Mouse (Mus musculus) monocyte, adult 2 months (primary cell): Measurements from ENCODE around the gene Hvcn1.
A peak's percentile ranks its signal among the peaks of the same experiment; 100 is the strongest.

Source experiments
- DNase-seq, 2 experiments: peaks; one replicate each; pipeline ENCODE4 v3.0.0; 2022; ENCODE audit warnings: low spot score in 2 of 2, low read depth in 1 of 2

Gene Hvcn1

DNA sequence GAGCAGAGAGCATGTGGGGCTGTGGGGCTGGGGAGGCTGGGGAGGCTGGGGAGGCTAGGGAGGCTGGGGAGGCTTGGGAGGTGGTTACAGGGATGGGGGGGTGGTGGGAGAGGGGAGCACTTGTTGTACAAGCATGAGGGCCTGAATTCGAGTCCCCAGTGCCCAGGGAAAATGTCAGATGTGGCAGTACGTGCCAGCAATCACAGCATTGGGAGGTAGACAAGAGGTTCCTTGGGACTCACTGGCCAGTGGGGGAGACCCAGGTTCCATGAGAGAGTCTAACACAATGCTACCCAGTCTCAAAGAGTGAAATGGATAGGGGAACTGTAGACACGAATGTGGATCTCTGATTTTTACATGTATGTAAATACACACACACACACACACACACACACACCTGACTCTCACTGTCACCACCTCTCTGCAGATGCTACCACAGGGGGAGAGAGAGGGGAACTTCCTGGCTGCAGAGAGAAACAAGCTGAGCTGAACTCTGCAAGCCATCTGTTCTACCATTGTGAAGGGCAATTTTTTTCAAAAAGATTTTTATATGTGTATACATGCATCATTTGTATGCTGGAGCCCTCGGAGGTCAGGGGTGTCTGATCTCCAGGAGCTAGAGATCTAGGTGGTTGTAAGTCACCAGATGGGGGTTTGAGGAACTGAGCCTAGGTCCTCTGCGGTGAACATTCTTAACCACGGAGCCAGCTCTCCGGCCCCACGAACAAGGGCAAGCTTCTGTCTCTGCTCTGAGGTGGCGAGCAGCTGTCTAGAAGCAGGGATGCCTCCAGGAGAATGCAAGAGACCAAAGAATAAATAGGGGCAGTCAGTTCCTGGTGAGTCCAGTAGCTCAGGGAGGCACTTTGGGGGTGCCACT lies 28.0 kb downstream of the Hvcn1 start:
- no peak for DNase-seq

DNA sequence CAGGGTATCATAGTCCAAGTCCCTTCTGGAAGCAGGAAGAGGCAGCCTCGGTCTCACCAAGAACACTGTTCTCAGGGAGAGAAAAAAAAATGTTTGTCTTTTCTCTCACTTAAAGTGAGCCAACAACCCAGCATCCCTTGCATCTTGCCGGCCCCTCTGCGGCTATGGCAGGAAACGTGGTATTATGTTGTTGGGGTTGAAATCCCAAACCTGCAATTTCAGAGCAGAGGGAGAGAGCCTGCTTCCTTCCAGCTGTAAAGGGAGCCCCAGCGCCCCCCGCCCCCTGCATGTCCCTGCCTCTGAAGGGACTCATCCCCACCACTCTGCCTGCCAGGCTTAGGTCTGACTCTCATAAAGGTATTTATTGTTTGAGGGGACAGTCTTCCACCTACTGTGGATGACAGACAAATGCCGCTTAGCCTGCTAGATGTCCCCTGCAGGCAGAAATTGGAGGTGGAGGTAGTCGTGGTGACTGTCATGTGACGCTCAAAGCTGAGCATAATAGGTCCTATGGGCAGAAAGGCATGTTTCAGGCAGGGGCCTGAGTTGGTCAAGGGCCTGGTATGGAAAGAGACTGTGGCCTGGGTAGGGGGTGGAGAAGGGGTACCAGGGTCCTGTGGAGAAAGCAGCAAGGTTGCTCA lies 28.7 kb downstream of the Hvcn1 start:
- no peak for DNase-seq

DNA sequence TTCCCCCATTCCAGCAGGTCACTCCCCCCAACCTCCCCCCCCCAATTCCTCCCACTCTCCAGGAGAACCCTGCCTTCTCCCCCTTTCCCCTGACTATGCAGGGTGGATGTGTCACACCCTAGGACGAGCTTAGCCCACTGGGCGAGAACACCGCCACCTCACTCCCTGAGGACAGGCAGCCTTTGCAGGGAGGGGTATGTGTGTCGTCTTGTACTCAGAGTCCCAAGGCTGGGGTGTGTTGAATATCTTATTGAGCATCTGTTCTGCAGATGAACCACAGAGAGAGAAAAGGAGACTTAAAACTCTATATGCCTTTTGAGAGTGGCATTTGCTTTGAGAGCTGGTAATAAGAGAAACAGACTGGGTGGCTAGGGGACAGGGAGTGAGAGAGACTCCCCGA lies 30.6 kb downstream of the Hvcn1 start:
- DNase-seq: no peak

DNA sequence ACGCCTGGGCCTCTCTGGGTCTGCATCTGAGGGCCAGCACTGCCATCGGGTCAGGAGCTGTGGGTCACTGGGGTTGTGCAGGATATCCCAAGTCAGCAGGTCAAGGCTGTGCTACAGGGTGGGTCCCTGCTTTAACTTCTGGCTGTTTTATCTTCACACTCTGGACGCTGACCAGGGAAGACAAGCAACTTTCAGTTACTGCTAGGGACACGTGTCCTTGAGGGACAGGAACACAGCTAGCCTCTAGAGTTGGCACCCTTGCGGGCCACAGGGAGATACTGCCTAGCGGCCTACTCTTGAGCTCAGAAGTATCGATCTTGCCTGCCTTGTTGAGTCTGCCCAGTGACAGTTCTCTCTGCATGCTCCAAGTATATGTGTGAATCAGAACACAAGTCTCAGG lies 33.0 kb downstream of the Hvcn1 start:
- DNase-seq: no peak

DNA sequence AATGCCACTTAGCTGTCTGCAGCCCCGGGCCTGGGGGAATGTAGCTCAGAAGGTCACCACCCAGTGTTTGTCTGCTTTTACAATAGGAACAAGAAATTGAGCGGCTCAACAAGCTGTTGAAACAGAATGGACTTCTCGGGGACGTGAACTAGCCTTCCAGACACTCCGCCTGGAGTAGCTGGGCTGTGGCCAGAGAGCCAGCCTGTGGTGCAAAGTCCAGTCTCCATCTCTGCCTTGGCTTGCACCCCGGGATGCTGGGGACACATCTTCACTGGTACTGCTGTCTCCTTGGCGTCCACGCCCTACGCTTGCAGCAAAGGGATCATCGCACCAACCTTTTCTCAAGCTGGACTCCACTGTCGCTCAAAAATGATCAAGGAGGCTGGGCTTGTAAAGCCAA lies 33.9 kb downstream of the Hvcn1 start:
- no peak for DNase-seq

DNA sequence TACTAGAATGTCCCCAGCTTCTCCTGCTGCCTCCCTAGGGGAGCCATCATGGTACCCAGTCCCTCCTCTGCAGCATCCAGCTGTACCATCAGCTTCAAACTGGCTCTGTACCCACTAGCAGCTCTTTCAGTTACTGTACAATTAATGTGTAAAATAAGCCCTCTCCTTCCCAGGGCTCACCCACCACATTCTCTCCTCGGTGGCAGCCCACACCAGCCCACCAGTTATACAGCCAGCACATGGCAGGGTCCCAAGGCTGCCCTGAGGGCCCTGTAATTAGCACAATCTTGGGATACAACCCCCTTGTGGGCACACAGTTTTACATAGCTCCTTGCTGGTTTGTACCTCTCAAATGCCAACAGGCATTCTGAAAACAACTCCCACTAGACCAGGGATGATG lies 34.4 kb downstream of the Hvcn1 start:
- no peak for DNase-seq

DNA sequence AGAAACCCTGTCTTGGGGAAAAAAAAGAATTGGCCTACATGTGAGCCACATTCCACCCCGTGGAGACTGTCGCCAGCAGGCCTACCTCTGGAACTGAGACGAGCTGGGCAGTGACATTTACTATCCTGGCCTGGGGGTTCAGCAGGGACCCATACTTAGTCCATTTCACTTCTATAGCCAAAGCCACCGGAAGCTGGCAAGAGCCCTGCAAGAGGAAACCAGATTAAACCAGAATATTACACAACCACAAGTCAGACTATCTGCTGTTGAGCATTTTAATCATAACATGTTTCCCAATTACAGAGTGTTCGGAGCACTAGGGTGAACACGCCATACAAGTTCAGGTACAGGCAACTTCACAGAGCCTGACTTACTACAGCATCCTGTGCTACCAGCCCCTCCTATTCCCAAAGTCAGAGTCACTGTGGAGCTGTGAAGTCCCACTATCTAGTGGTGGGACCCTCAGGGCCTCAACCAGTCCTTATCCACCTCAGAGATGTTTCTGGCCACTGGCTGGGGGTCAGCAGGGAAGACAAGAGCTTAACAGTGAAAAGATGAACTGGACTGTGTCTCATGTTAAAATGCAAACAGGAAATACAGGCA lies 36.0 kb downstream of the Hvcn1 start:
- DNase-seq: no peak

DNA sequence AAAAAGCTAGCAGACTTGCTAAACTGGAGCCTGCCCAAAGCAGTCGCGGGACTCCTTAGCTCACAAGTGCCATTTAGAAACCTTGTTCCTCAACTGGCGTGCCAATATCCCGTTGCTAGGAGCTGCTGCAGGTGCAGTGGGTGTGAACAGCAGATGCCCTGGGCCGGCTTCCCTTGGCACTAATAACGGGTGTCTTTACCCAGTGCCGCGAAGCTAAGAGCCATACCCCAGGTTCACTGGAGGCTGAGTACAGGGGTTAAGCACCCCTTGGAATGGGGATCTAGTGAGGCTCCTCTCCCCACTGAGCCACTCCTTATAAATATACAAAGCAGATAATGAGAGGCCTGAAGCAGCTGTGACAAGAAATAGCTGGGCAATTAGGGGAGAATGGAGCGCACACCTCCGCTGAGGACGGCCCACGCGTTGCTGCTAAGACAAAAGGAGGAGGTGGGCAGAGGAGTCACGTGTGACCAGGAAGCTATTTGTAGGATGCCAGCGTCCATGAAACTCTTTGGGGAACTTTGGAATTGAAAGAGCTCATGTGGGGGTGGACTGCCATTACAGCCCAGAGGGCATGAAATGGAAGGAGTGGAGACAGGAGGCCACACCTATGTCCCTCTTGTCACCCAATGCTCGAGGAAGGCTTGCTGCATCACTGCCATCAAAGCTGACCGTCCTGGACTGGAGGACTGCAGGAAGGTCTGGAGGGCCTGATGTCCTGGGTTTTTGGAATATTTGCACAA lies 37.3 kb downstream of the Hvcn1 start:
- no peak for DNase-seq

DNA sequence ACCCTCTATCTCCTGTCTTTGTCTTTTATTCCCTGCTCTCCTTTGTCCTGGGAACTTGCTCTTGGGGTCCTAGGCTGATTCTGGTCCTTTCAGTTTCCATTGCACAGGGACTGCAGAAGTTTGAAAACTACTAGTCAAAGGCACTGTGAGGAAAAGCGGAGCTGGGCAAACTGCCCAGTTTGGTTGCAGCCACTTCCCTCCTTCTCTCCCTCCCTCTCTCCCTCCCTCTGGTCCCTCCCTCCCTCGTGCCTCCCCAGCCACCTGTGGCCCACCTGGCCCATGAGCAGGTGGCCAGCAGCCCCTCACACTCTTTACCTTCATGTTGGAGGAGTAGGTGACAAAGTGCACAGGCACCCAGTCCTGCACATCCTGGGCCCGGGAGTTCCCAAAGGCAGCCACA lies 38.6 kb downstream of the Hvcn1 start:
- no peak for DNase-seq

DNA sequence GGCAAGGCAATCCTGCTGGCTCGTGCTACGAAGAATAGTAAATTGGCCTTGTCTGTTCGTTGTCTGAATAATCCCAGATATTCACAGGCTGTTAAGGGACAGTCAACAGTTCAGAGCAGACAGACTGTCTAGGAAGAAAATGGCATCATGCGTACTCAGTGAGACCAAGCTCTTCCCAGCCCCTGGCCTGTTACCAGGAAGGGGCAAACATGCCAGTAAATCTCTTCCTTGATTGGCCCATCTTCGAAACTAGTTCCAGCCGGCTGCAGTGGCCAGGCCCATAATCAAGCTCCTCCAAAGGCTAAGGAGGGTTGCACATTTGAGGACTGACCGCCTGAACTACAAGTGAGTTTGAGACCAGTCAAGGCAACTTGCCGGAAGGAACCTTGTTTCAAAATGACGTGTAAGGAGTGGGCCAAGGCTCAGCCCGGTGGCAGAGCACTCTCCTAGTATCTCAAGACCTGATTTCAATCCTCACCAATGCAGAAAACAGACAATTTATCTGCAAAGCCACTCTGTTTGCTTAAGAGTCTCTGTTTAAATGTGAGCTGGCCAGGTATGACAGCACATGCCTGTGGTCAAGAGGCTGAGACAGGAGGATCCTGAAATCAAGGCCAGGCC lies 40.1 kb downstream of the Hvcn1 start:
- no peak for DNase-seq

DNA sequence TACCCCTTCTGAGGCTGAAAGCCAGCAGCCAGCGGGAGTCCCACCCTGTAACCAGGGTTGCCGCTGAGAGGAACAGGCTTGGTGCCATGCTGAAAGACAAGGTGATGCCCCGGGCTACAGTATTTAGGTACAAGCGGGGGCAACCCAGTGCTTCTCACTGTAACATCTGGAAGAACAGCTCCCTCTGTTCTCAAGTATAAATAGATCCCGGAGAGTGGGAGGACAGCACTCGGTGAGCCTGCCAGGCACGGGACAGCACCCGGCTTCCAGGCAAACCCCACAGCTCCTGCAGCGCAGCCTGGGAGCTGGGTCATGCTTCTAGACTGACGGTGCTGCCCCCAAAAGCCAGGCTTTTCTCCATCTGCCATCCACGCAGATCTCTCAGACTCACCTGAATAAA lies 40.9 kb downstream of the Hvcn1 start:
- no peak for DNase-seq

DNA sequence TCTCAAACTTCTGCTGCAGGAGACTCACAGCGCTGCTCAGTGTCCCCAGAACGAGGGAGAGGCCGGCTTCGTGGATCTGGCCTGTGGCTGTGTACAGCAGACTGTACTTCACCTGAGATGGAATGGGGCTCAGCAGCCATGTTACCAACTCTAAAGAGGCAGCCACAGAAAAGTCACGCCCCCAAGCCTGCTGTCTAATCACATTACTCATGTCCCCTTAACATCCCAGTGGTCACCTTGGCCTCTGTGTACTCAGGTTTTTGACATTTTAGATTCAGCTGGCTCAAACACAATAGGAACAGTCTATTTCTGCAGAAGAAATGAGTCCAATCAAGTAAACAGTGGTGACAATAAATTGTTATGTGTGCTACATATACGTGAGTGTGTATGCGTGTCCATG lies 41.3 kb downstream of the Hvcn1 start:
- DNase-seq: no peak

DNA sequence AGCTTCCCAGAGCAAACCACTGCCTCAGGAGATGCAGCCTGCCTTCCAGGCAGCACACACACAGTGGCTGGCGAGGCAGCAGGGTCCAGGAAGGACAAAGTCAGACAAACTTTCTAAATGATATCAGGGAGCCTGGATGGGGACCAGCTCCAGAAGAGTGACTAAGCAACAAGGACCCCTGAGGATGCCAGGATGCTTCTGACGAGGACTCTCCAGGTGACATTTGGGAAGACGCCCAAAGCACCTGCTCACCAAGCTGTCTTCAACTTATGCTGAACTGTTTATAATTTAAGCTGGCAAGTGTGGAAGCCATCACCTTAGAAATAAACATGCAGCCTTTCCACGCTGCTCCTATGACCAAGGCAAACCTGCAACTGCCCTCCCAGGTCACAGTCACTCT lies 42.7 kb downstream of the Hvcn1 start:
- DNase-seq: no peak

DNA sequence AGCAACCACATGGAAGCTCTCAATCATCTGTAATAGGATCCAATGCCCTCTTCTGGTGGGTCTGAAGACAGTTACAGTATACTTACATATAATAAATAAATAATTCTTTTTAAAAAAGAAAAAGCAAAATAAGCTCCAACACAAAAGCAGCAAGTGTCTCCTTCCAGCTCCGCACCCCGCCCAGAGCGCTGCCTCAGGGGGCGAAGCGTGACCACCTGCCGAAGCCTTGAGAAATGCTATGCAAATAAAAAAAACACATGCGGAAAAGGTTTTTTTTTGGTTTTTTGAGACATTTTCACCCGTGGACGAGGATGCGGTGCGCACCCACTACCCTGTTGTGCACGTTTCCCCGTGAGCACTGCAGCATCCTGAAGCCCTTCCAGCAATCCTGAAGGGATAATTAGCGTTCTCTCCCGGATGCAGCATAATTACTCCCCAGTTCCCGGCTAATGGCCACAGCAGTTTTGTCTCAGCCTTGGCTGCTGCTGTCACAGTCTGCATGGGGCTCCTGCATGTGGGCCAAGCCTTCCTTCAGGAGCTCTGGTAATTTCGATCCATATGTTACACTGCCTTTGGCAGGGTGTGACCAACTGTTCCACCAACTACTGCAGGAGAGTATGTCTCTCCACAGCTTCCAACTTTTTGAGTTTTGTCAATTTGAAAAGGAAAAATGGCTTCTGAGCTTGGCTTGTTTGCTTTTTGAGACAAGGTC lies 45.4 kb downstream of the Hvcn1 start:
- no peak for DNase-seq

DNA sequence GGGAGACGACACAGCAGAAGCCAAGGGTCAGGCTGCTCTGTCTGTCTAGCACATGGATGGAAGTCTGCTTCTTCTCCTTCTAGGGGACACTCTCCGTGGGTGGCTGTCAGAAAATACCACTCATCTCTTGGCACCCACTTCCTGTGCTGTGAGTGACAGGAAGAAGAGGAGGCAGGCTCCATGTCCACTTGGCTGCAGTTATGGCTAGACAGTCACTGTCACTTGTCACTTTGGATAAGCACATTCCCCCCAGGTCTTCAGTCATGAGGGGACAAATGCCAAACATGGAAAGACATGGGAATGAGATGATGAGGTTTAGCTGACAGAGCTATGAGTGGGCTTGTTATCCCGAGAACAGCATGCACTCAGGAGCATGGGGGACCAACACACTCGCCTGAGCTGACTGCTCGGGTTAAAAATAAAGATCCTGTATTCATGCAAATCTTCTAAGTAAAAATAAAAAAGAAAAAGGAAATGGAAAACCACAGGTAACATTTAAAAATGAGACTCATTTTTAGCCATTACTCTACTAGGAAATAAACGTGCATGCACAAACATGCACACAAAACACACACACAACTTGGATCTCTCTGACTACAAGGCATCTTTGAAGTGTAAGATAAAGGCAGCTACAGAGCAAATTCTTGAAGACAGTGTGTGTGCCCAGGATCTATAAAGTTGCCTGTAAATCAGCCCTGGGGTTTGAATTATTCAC lies 51.6 kb downstream of the Hvcn1 start:
- no peak for DNase-seq

DNA sequence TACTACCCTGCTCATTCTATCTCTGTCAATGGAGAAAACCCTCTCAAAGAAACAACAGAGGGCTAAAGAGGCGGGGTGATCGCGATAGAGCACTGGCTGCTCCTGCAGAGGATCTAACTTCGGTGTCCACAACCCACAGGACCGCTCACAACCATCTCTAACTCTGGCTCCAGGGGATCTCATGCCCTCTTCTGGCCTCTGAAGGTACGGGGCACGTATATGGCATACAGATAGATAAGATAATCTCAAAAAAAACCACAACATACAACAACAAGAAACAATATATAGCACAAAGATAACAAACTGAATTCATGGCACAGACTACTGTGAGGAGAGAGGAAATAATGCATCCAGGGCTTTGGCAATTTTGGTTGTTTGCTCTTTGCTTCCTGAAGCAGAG lies 55.5 kb downstream of the Hvcn1 start:
- no peak for DNase-seq

DNA sequence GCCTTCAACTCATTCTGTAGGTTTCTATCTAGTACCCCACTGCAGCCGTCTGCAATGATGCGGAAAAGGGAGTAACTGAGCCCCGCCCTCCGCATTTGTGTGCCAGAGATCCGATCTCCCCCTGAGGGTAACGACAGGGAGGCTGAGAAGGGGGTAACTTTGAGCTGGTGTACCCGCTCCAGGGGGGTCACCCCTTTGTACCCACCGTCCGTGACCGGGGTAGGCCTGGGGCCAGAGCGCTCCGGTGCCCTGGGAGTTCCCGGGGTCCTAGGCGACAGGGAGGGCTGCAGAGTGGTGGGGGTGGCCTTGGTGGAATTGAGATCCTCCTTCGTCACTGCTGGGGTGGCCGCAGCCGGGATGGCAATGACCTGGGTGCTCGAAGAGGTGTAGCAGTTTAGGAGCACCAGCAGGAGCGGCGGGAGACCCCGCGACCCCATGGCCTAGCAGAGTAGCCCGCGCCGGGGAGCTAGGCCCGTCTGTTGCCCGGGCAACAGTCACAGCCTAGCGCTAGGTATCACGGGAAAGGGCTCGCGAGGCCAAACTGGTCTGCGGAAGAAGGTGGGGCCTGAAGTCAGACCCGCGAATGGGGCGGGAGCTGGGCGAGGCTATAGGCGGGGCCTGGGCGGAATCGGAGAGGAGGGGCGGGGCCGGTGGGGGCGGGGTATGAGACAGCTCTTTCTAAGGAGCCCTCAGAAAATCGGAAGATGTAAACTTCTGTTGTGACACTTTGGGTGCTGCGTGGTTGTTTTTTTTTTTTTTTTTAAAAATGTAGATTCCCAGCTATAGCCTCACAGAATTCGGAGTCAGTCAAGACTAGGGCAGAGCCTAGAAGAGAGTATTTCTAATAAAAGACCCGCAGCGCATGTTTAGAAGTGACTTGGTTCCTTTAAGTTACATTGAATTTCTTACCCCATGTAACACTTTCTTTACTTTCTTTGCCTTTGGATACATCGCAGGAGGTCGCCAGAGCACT lies 57.6 kb downstream of the Hvcn1 start, which contains the start of gene Tctn1:
TSS of gene Tctn1 (minus strand) at position 528 of the 973 bp plus-strand sequence.
- DNase-seq: peak; percentile 61 to 71

DNA sequence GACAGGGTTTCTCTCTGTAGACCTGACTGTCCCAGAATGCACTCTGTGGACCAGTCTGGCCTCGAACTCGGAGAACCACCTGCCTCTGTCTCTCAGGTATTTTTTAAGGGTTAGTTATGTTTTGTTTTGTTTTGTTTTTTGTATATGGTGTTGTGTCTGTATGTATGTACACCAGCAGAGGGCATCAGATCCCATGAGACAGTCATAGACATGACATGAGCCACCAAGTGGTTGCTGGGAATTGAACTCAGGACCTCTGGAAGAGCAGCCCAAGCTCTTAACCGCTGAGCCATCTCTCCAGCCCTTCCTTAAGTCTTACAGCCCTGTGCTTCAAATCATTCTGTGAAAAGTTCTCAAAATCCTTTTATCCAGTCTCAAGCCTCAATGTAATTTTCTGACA lies 58.6 kb downstream of the Hvcn1 start:
- DNase-seq: no peak

DNA sequence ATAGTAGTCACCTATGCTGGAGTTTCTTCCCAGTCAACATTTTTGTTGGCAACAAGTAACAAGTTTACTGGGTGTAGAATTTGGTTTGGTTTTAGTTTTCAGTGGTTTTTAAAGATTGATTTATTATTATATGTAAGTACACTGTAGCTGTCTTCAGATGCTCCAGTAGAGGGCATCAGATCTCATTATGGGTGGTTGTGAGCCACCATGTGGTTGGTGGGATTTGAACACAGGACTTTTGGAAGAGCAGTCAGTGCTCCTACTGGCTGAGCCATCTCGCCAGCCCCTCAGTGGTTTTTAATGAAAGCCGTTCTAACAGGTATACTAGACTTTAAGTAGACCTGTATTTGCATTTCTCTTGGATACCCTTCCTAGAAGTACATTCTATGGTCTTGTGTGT lies 59.3 kb downstream of the Hvcn1 start:
- no peak for DNase-seq
